Mouse (Mus musculus): ENCODE data around the gene D130043K22Rik.

GRCm38 (mm10) chr13:24882411-24882810 is 37.5 kb downstream of the D130043K22Rik start:
- TF ChIP-seq CTCF (IDR thresholded peaks at IDR 0.05; ENCODE audit: insufficient read depth, low read length) (no peak), POLR2A (IDR thresholded peaks at IDR 0.05; ENCODE audit: borderline replicate concordance, extremely low read depth, low read depth, low read length) (no peak)
